Mouse (Mus musculus): ENCODE data around the gene Esyt1. TPM values are rescaled to one million over a fixed set of nuclear protein-coding genes. Genes with fewer than 3 reads are reported as not detected.

Gene Esyt1
- 120 TPM for polyA plus RNA-seq (2012; fragmentation: generic; extraction: Trizol)
- long read RNA-seq, experiment 1, transcript Esyt1-201 (31 exons, 3,981 nt) = major isoform, 36 of 63 reads
- long read RNA-seq, experiment 1, partial matches to known transcripts = 22 of 63 reads
- long read RNA-seq, experiment 1, other reads (novel, unspliced or antisense) = 5 of 63 reads
- long read RNA-seq, experiment 2, transcript Esyt1-201 (31 exons, 3,981 nt) = major isoform, 357 of 419 reads
- long read RNA-seq, experiment 2, partial matches to known transcripts = 33 of 419 reads
- long read RNA-seq, experiment 2, other reads (novel, unspliced or antisense) = 29 of 419 reads

DNA sequence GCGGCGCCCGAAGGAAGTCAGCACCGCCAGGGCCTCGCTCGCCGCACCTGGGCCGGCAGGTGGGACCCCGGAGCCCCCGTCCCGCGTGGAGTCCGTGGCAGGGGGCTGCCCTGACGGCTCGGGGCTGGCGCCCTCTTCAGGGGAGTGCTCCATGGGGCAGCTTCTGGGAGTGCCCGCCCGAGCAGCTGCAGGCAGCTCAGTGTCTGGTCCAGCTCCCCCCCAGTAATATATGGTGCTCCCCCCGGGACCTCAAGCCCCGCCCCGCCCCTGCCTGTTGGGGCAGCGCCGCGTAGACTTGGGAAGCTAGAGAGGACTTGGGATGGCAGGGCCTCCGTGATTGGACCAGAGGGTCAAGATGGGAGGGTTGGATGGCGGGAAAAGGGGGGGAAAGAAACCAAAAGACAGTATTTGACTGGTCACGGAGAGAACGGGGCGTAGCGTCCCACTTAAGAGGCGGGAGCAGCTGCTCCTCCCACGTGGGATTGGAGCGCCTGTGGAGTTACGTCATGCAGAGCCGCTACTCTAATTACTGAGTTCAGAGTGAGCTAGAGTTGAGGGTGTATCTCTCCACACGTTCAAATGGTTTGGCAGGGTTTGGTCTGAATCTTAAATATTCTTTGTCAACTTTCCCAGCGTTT is at the start of gene Esyt1:
Gene Esyt1 (minus strand): TSS at position 201 of the 638 bp plus-strand sequence.
- TF ChIP-seq CEBPB (IDR thresholded peaks at IDR 0.05; ENCODE audit: low read depth) = no peak
- TF ChIP-seq MYOG (IDR thresholded peaks at IDR 0.05; ENCODE audit: control insufficient read depth, extremely low read depth, insufficient read length) = no peak
- peak; percentile 67 for TF ChIP-seq USF1 (IDR thresholded peaks at IDR 0.05; ENCODE audit: low read depth)
- TF ChIP-seq CTCF (IDR thresholded peaks at IDR 0.05; ENCODE audit: control insufficient read depth, insufficient read depth, insufficient read length) = peak; percentile 48
- TF ChIP-seq MYOD1 (IDR thresholded peaks at IDR 0.05; ENCODE audit: control insufficient read depth, insufficient read length, low read depth) = peak; percentile 50
- peak; percentile 78 for TF ChIP-seq MAX (IDR thresholded peaks at IDR 0.05)
- TF ChIP-seq FOSL1 (IDR thresholded peaks at IDR 0.05; ENCODE audit: insufficient read depth, low read length, poor library complexity, severe bottlenecking) = no peak
- Histone ChIP-seq H3ac (ENCODE audit: control insufficient read depth, insufficient read length, low read depth) (peak within 1 kb of the TSS; percentile 85), H3K27me3 (ENCODE audit: control insufficient read depth, insufficient read depth, insufficient read length) (no peaks in the 10 kb centered on the region), H3K79me3 (ENCODE audit: low read depth) (peaks cover 5% of the 10 kb centered on the region), H3K4me3 (ENCODE audit: insufficient read depth, poor library complexity, severe bottlenecking) (peak within 1 kb of the TSS; percentile 78), H3K36me3 (ENCODE audit: control insufficient read depth, insufficient read depth) (peaks cover 21% of the 10 kb centered on the region), H3K79me2 (ENCODE audit: control insufficient read depth, insufficient read depth) (peaks cover 33% of the 10 kb centered on the region)

- H3K79me3 ChIP-seq (ENCODE audit: low read depth) = no peaks in the 10 kb centered on the region
- no peak overlapping the region for H3ac ChIP-seq (ENCODE audit: control insufficient read depth, insufficient read length, low read depth)
- no peak overlapping the region for H3K4me3 ChIP-seq (ENCODE audit: insufficient read depth, poor library complexity, severe bottlenecking)
- no peaks in the 10 kb centered on the region for H3K36me3 ChIP-seq (ENCODE audit: control insufficient read depth, insufficient read depth)
- no peak for TF ChIP-seq FOSL1 (IDR thresholded peaks at IDR 0.05; ENCODE audit: insufficient read depth, low read length, poor library complexity, severe bottlenecking)
- no peak for TF ChIP-seq MYOD1 (IDR thresholded peaks at IDR 0.05; ENCODE audit: control insufficient read depth, insufficient read length, low read depth)
- TF ChIP-seq MAX (IDR thresholded peaks at IDR 0.05) = no peak
- no peak for TF ChIP-seq MYOG (IDR thresholded peaks at IDR 0.05; ENCODE audit: control insufficient read depth, extremely low read depth, insufficient read length)
- no peak for TF ChIP-seq USF1 (IDR thresholded peaks at IDR 0.05; ENCODE audit: low read depth)
- no peaks in the 10 kb centered on the region for H3K79me2 ChIP-seq (ENCODE audit: control insufficient read depth, insufficient read depth)
- H3K27me3 ChIP-seq (ENCODE audit: control insufficient read depth, insufficient read depth, insufficient read length) = no peaks in the 10 kb centered on the region
Observed at GRCm38 (mm10) chr10:128575063-128575462, 49.4 kb upstream of the Esyt1 start.

DNA sequence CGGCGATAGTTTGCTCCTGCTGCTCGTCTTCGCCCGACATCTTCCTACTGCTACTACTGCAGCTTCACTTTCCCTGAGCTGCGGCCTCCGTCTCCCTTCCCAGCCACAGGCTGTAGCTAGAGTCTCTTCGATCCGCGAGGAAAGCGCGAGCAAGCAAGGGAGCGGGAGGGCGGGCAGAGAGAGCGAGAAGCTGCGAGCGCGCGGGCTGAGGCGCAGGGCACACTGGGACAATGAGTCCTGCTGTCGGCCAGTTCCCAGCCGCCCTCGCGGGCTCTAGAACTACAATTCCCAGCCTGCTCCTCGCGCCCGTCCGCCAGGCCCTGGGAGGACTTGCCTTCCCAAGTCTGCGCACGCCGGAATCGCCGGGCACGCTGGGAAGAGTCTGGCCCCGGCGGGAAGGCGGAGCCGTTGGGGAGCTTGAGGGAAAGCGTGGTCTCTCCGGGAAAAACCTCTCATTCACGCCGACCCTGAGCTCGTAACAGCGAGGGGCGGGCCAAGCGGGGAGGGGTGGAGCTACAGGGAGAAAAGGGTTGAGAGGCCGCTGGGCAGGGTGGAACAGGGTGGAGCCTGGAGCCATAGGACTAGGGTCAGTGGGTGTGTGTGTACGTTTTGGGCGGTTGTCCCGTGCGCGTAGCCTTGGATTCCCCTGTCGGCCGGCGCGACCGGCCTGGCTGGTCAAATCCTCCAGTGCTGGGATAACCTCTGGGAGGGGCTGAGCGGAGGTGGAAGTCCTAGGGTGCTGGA is 40.3 kb upstream of the Esyt1 start, which contains the start of gene Pa2g4:
Gene Pa2g4 (minus strand): TSS at position 200 of the 744 bp plus-strand sequence.
- TF ChIP-seq MYOG (IDR thresholded peaks at IDR 0.05; ENCODE audit: control insufficient read depth, extremely low read depth, insufficient read length) = no peak
- peak; percentile 87 for TF ChIP-seq MAX (IDR thresholded peaks at IDR 0.05)

DNA sequence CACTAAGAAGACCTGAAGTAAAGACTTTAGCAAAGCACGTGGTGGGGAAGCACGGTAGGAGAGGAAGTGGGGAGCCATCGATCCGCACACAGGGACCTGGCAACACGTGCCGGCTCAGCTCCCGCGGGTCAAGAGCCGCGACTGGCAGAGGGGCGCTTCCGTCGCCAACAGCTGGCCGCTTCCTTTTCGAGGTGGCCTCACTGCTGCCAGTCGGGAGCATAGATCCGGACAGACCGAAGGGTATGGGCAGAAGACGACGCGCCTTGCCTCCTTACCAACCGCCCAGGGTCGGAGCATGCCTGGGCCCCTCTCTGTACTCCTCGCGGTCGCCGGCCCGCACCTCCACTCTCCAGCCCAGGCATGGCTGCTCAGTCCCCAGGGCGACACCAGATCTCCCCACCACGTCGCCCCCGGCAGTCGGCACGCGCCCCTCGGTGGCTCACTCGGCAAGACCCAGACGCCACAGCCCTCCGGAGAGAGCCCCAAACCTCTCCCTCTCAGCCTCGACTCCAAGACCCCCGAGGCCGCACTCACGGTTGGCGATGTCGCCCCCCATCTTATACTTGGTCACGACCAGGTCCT is 39.6 kb upstream of the Esyt1 start:
- Histone ChIP-seq H3K4me3 (ENCODE audit: insufficient read depth, poor library complexity, severe bottlenecking) (peak overlapping the region; percentile 99), H3K79me2 (ENCODE audit: control insufficient read depth, insufficient read depth) (peaks cover 52% of the 10 kb centered on the region), H3K79me3 (ENCODE audit: low read depth) (peaks cover 43% of the 10 kb centered on the region), H3K36me3 (ENCODE audit: control insufficient read depth, insufficient read depth) (peaks cover 45% of the 10 kb centered on the region), H3ac (ENCODE audit: control insufficient read depth, insufficient read length, low read depth) (peak overlapping the region; percentile 96), H3K27me3 (ENCODE audit: control insufficient read depth, insufficient read depth, insufficient read length) (no peaks in the 10 kb centered on the region)
- TF ChIP-seq MYOG (IDR thresholded peaks at IDR 0.05; ENCODE audit: control insufficient read depth, extremely low read depth, insufficient read length) = no peak
- TF ChIP-seq MAX (IDR thresholded peaks at IDR 0.05) = peak; percentile 97

More for the DNA sequence above, 40.3 kb upstream of the Esyt1 start, which contains the start of gene Pa2g4:
- Histone ChIP-seq H3ac (ENCODE audit: control insufficient read depth, insufficient read length, low read depth) (peak within 1 kb of the TSS; percentile 96), H3K79me2 (ENCODE audit: control insufficient read depth, insufficient read depth) (peaks cover 49% of the 10 kb centered on the region), H3K27me3 (ENCODE audit: control insufficient read depth, insufficient read depth, insufficient read length) (no peaks in the 10 kb centered on the region), H3K79me3 (ENCODE audit: low read depth) (peaks cover 41% of the 10 kb centered on the region), H3K36me3 (ENCODE audit: control insufficient read depth, insufficient read depth) (peaks cover 39% of the 10 kb centered on the region), H3K4me3 (ENCODE audit: insufficient read depth, poor library complexity, severe bottlenecking) (peak within 1 kb of the TSS; percentile 99)

DNA sequence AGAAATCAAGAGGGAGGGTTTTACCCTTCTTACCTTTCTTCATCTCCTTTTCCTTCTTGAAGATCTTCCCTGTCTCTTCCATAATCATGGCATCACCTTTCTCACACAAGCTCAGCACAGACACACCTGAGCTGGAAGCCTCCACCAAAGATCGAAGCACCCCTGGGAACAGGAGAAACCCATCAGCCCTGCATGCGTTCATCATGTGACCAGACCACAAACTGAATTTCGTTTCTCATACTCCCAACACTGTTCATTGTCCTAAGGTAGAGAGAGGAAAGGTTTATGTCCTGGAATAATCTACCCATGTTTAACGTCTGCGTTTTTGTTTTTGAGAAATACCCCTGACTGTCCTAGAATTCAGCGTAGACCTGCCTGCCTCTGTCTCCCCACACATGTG is 37.9 kb upstream of the Esyt1 start:
- peak overlapping the region; percentile 99 for H3K4me3 ChIP-seq (ENCODE audit: insufficient read depth, poor library complexity, severe bottlenecking)
- peaks cover 52% of the 10 kb centered on the region for H3K79me2 ChIP-seq (ENCODE audit: control insufficient read depth, insufficient read depth)
- no peaks in the 10 kb centered on the region for H3K27me3 ChIP-seq (ENCODE audit: control insufficient read depth, insufficient read depth, insufficient read length)
- peaks cover 43% of the 10 kb centered on the region for H3K79me3 ChIP-seq (ENCODE audit: low read depth)
- H3K36me3 ChIP-seq (ENCODE audit: control insufficient read depth, insufficient read depth) = peaks cover 63% of the 10 kb centered on the region
- peak overlapping the region; percentile 52 for H3ac ChIP-seq (ENCODE audit: control insufficient read depth, insufficient read length, low read depth)
- TF ChIP-seq CEBPB (IDR thresholded peaks at IDR 0.05; ENCODE audit: low read depth) = no peak
- no peak for TF ChIP-seq MYOG (IDR thresholded peaks at IDR 0.05; ENCODE audit: control insufficient read depth, extremely low read depth, insufficient read length)
- peak; percentile 51 for TF ChIP-seq USF1 (IDR thresholded peaks at IDR 0.05; ENCODE audit: low read depth)
- TF ChIP-seq MYOD1 (IDR thresholded peaks at IDR 0.05; ENCODE audit: control insufficient read depth, insufficient read length, low read depth) = no peak
- no peak for TF ChIP-seq CTCF (IDR thresholded peaks at IDR 0.05; ENCODE audit: control insufficient read depth, insufficient read depth, insufficient read length)
- TF ChIP-seq MAX (IDR thresholded peaks at IDR 0.05) = no peak
- TF ChIP-seq FOSL1 (IDR thresholded peaks at IDR 0.05; ENCODE audit: insufficient read depth, low read length, poor library complexity, severe bottlenecking) = no peak

Data from C2C12 (cell line).